Mouse (Mus musculus) embryonic facial prominence, embryonic 14.5 days (tissue): ENCODE measurements around the gene Erbb3. TPM values are rescaled to one million over a fixed set of nuclear protein-coding genes. Genes with fewer than 3 reads are reported as not detected.
"Not testable (repeated sequence)": the region's sequence is repeated elsewhere in the genome, so short reads cannot be mapped to it uniquely, and the experiment has no call there.

Experiments used
- ATAC-seq: fragments of 200-750 bp; cut with Nextera tagmentation; 2 replicates; pipeline ENCODE4 v1.8.0; 2017; ENCODE audit warnings: low read depth, moderate number of reproducible peaks, moderate TSS enrichment
- DNase-seq: peaks from one replicate; pipeline ENCODE4 v3.0.0-alpha.2; 2015; ENCODE audit warnings: low spot score
- H3K27ac ChIP-seq: fragments of 300-500 bp; sonication (generic); replicated peaks from 2 replicates; pipeline ENCODE4 v1.5.1; 2014; ENCODE audit warnings: low read depth, mild to moderate bottlenecking, low read length, moderate library complexity
- H3K27me3 ChIP-seq: fragments of 300-500 bp; sonication (generic); replicated peaks from 2 replicates; pipeline ENCODE4 v1.6.1; 2014; ENCODE audit warnings: low read length; ENCODE audit not compliant: control insufficient read depth, insufficient read depth
- H3K36me3 ChIP-seq: fragments of 300-500 bp; sonication (generic); 2 replicates; pipeline ENCODE4 v1.6.1; 2014; ENCODE audit warnings: low read length, mixed read lengths; ENCODE audit not compliant: control insufficient read depth, insufficient read depth
- H3K4me1 ChIP-seq: fragments of 300-500 bp; sonication (generic); 2 replicates; pipeline ENCODE4 v1.6.1; 2014; ENCODE audit warnings: antibody characterized with exemption, low read length; ENCODE audit not compliant: control insufficient read depth, insufficient read depth
- H3K4me2 ChIP-seq: fragments of 300-500 bp; sonication (generic); 2 replicates; pipeline ENCODE4 v1.6.1; 2014; ENCODE audit warnings: low read depth, mild to moderate bottlenecking, low read length, moderate library complexity, mixed read lengths
- H3K4me3 ChIP-seq: fragments of 300-500 bp; sonication (generic); 2 replicates; pipeline ENCODE4 v1.5.1; 2014; ENCODE audit warnings: low read depth, mild to moderate bottlenecking, low read length
- H3K9ac ChIP-seq: fragments of 300-500 bp; sonication (generic); 2 replicates; pipeline ENCODE4 v1.6.1; 2014; ENCODE audit warnings: low read depth, mild to moderate bottlenecking, low read length, moderate library complexity, mixed read lengths
- H3K9me3 ChIP-seq: fragments of 300-500 bp; sonication (generic); 2 replicates; pipeline ENCODE4 v1.6.1; 2016; ENCODE audit warnings: low read length; ENCODE audit not compliant: control insufficient read depth
- WGBS: fragments of 180-500 bp; shearing (Covaris S2); extraction: QIAGEN DNeasy Blood & Tissue Kit; methylation state at CpG from one replicate; pipeline ENCODE4 v1.1.7; 2014; 5-methylcytosine and 5-hydroxymethylcytosine counted together
- polyA plus RNA-seq: library from polyadenylated mRNA; unstranded; fragments of >200 nt; fragmentation: Nextera tagmentation; extraction: Ambion mirVana; gene quantifications from 2 replicates; pipeline ENCODE4 v1.2.1, GENCODE M21; 2014

The Erbb3 gene
- 22.5 and 22.7 TPM in 2 replicates for polyA plus RNA-seq

DNA sequence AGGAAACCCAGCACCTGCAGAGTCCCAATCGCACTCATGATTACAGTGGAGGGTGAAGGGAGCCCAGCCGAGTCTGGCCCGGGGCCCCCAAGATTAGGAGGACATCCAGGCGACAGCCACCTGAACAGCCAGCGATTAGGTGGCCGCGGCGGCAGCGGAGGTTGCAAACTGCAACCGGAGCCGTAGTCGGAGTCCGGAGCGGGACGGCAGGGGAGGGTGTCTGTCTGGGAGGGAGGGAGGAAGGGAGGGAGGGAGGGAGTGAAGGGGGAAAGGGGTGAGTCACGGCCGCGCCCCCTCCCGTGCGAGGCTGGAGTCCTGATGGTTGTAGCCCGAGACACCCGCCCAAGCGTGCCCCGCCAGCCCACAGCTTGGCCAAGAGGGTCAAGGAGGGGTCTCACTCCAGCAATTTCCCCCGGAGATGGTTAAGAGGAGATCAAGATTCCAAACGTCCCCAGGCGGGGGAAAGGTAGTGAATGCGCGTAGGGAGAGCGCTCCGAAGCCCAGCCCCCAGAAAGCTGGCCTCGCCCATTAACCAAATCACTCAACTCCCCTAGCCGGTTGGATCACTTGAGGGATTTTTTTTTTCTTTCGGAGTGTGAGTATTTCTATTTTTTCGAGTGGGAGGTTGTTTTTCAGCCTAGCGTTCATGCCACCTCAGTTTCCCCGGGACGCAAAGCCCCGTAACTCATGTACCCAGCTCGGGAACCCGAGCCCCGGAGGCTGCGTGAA is at the start of gene Erbb3:
Gene Erbb3, minus strand, starts transcription at position 189 of the 729 bp plus-strand sequence.
- Histone ChIP-seq H3K4me1 (peaks cover 6% of the 10 kb centered on the region; the same call in 1 of the 2 replicates), H3K9ac (peak within 1 kb of the TSS; percentile 67), H3K9me3 (no peaks in the 10 kb centered on the region), H3K27me3 (peaks cover 28% of the 10 kb centered on the region), H3K4me3 (peak within 1 kb of the TSS; percentile 69), H3K27ac (peak within 1 kb of the TSS; percentile 86), H3K36me3 (no peaks in the 10 kb centered on the region), H3K4me2 (peak within 1 kb of the TSS; percentile 98)
- WGBS = 0% methylated on average over 40 of the region's 43 CpGs
- DNase-seq = peak; percentile 90
- peak; percentile 79 for ATAC-seq

DNA sequence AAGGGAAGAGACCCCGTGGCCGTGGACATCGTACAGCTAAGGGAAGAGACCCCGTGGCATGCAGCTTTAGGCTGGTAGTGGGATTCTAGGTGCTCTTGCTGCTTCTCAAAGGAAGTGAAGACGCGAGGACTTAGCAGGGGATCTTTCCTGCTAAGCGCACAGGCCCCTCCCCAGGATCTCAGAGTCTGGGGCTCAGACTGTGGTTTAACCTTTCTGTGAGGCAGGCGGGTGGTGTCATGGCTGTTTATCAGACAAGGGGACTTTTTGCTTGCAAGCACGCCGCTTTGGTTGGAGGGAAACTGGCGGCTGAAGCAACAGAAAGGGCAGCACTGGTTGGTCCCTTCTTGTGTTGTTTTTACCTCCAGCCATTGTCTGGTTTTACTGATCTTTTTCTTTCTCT is 47.6 kb upstream of the Erbb3 start:
- H3K9me3 ChIP-seq = no peaks in the 10 kb centered on the region
- no peaks in the 10 kb centered on the region for H3K27me3 ChIP-seq
- peaks cover 50% of the 10 kb centered on the region for H3K36me3 ChIP-seq
- H3K4me1 ChIP-seq = no peaks in the 10 kb centered on the region
- no peak for DNase-seq
- H3K4me3 ChIP-seq = no peak overlapping the region
- H3K27ac ChIP-seq = no peak overlapping the region
- no peak overlapping the region for H3K9ac ChIP-seq
- no peak for ATAC-seq
- H3K4me2 ChIP-seq = peak overlapping the region; percentile 20; the same call in 1 of the 2 replicates
- WGBS = 20% methylated on average over 11 of the region's 11 CpGs

GRCm38 (mm10) chr10:128636561-128636960 is 47.1 kb upstream of the Erbb3 start:
- Histone ChIP-seq H3K36me3 (peaks cover 50% of the 10 kb centered on the region), H3K4me3 (no peak overlapping the region), H3K4me1 (no peaks in the 10 kb centered on the region), H3K9ac (no peak overlapping the region), H3K27ac (no peak overlapping the region), H3K9me3 (no peaks in the 10 kb centered on the region), H3K27me3 (no peaks in the 10 kb centered on the region), H3K4me2 (peak overlapping the region; percentile 20; the same call in 1 of the 2 replicates)
- ATAC-seq (no peak), DNase-seq (no peak)
- 56% methylated on average over 6 of the region's 6 CpGs for WGBS

GRCm38 (mm10) chr10:128635697-128636096 is 46.2 kb upstream of the Erbb3 start:
- Histone ChIP-seq H3K9ac (no peak overlapping the region), H3K9me3 (no peaks in the 10 kb centered on the region), H3K36me3 (peaks cover 47% of the 10 kb centered on the region), H3K27me3 (no peaks in the 10 kb centered on the region), H3K4me1 (no peaks in the 10 kb centered on the region), H3K4me3 (no peak overlapping the region), H3K4me2 (no peak overlapping the region), H3K27ac (no peak overlapping the region)
- WGBS = 96% methylated on average over 13 of the region's 13 CpGs
- ATAC-seq (no peak), DNase-seq (no peak)

DNA sequence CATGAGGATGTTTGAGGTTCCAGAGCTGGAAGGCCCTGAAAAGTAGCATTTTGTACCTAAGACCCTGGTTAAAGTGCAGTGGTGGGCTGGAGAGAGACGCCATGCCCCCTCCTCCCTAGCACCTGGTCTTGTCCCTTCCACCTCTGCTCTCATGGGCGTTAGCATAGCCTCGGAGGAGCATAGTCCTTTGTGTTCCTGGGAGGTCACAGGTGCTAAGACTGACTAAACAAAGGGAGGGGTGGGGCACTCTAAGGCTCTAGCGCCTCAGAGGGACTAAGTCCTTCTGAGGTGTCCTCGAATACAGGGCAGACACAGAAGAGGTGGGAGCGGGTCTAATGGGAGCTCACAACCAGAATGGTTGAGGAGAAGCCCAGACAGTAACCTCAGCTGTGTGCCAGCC is 42.1 kb upstream of the Erbb3 start:
- ATAC-seq (no peak), DNase-seq (no peak)
- H3K36me3 ChIP-seq = peaks cover 28% of the 10 kb centered on the region
- H3K4me2 ChIP-seq = no peak overlapping the region
- H3K4me1 ChIP-seq = no peaks in the 10 kb centered on the region
- 22% methylated on average over 6 of the region's 6 CpGs for WGBS
- no peak overlapping the region for H3K4me3 ChIP-seq
- no peak overlapping the region for H3K9ac ChIP-seq
- H3K27me3 ChIP-seq = no peaks in the 10 kb centered on the region
- H3K9me3 ChIP-seq = no peaks in the 10 kb centered on the region
- H3K27ac ChIP-seq = no peak overlapping the region

DNA sequence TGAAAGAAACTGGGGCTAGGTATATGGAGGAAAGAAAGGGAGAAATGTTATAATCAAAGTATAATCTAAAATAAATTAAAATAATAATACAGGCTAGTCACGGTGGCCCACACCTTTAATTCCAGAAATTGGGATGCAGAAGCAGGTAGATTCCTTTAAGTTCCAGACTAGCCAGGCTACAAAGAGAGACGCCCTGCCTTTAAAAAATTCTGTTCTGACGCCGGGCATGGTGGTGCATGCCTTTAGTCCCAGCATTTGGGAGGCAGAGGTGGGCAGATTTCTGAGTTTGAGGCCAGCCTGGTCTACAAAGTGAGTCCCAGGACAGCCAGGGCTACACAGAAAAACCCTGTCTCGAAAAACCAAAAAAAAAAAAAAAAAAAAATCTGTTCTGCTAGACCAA is 40.9 kb upstream of the Erbb3 start:
- not testable (repeated sequence) for H3K9ac ChIP-seq, H3K4me1 ChIP-seq, H3K27me3 ChIP-seq, H3K4me3 ChIP-seq, H3K9me3 ChIP-seq, H3K27ac ChIP-seq, ATAC-seq, H3K4me2 ChIP-seq, DNase-seq
- 71% methylated on average over 5 of the region's 5 CpGs for WGBS
- H3K36me3 ChIP-seq = peaks cover 19% of the 10 kb centered on the region

- H3K27ac ChIP-seq = no peak overlapping the region
- no peak overlapping the region for H3K4me3 ChIP-seq
- H3K4me2 ChIP-seq = no peak overlapping the region
- H3K27me3 ChIP-seq = no peaks in the 10 kb centered on the region
- H3K36me3 ChIP-seq = peaks cover 18% of the 10 kb centered on the region
- no peak for DNase-seq
- no peak overlapping the region for H3K9ac ChIP-seq
- no peaks in the 10 kb centered on the region for H3K9me3 ChIP-seq
- WGBS = 64% methylated on average over 2 of the region's 2 CpGs
- no peak for ATAC-seq
- H3K4me1 ChIP-seq = peaks cover 6% of the 10 kb centered on the region; the same call in 1 of the 2 replicates
Measured at GRCm38 (mm10) chr10:128629746-128630145, 40.3 kb upstream of the Erbb3 start.

- no peak overlapping the region for H3K9ac ChIP-seq
- no peak overlapping the region for H3K4me2 ChIP-seq
- 79% methylated on average over 10 of the region's 10 CpGs for WGBS
- H3K27ac ChIP-seq = no peak overlapping the region
- ATAC-seq = no peak
- H3K4me1 ChIP-seq = peaks cover 6% of the 10 kb centered on the region; the same call in 1 of the 2 replicates
- H3K36me3 ChIP-seq = peaks cover 29% of the 10 kb centered on the region
- H3K4me3 ChIP-seq = no peak overlapping the region
- no peaks in the 10 kb centered on the region for H3K27me3 ChIP-seq
- no peak for DNase-seq
- H3K9me3 ChIP-seq = no peaks in the 10 kb centered on the region
Measured at GRCm38 (mm10) chr10:128627398-128628317, 38.2 kb upstream of the Erbb3 start.
